Mouse (Mus musculus) CD4-positive helper T cell, adult 2 months (primary cell): Measurements from ENCODE around the gene 3110040M04Rik.
"Not testable (repeated sequence)": the region's sequence is repeated elsewhere in the genome, so short reads cannot be mapped to it uniquely, and the experiment has no call there.

Source experiments
- DNase-seq: peaks from one replicate; pipeline ENCODE4 v3.0.0-alpha.2; 2012; ENCODE audit warnings: low read depth, missing footprints, low spot score

3110040M04Rik gene

DNA sequence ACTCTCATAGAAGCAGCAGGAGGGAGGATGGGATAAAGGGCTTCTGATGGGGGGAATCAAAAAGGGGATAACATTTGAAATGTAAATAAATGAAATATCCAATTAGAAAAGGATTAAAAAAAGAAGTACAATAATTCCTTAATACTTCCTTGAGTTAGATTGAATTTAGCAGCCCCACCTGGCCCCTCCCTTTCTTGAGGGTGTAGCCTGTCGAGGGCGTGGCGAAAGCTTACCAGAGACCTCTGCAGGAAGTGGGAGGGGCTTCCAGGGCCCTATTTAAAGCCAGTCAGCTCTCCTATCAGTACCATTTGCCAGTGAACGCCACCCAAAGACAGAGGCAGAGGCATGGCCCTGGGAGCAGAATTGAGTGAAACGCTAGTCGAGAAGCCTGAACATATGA lies at the start of gene 3110040M04Rik:
Gene 3110040M04Rik, plus strand, starts transcription at position 304 of the 400 bp plus-strand sequence.
- not testable (repeated sequence) for DNase-seq

DNA sequence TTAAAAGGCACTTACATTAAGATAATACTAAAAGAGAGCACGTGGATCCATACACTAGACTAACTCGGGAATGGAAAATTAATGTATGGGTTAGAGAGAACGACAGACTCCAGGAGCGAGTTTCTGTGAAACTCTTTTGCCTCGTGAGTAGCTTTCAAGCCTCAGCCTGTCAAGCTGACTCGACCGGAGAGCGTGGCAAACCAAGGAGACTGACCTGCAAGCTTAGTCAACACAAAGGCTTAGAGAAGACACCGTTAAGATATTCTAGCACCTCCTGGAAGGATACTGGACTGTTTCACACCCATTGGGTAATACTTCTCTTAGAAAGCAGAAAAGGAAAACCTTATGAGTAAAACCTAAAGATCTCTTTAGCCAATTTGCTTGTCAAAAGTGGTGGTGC lies 49.8 kb upstream of the 3110040M04Rik start:
- DNase-seq, result not testable (repeated sequence)

DNA sequence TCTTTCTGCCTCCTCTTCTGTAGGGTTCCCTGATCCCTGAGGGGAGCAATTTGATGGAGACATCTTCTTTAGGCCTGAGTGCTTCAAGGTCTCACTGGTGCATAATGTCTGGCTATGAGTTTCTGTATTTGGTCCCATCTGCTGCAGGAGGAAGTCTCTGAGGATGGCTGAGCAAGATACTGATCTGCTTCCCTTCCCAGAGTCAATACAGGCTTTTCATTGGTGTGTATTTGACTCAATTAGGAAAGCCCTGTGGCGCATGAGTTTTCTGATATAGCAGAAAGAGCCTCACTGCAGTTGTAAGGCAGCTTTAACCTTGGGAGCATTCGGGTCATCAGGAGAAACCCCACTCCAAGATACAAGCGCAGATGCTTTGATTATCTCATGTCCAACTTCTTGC lies 47.8 kb upstream of the 3110040M04Rik start:
- DNase-seq, result no peak

DNA sequence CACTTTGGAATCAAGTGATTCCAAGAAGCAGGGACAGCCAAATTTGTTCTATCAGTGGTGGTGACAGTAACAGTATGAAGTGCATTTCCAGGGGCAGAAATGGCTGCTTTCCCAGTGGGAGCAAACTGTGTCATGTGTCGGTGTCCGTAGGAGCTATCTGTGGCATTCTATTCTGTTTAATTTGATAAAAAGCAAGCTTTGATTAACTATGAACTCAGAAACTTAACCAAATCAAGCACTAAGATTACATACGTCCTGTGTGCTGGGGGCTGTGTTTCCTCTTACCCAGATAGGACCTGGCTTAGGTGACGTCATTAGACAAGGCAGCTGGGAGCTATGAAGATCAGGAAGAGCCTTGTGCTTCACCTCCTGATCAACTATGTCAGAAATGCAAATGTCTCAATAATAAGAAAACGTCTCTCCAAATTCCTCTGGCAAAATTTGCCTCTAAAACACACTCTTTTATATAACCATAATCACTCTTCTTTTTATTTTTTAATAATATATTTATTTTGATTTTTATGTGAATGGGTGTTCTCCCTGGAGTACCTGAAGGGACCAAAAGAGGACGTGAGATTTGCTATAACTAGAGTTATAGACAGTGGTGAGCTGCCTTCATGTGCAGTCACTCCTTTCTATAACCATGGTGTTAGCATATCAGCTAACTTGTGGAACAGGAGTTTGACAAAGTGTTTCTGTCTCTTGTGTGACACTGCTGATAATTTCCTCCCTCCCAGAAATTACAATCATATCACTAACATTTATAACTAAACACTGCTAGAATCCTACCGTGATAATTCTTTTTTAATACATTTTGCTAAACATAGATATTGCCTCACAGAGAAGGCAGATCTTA lies 46.9 kb upstream of the 3110040M04Rik start:
- no peak for DNase-seq

DNA sequence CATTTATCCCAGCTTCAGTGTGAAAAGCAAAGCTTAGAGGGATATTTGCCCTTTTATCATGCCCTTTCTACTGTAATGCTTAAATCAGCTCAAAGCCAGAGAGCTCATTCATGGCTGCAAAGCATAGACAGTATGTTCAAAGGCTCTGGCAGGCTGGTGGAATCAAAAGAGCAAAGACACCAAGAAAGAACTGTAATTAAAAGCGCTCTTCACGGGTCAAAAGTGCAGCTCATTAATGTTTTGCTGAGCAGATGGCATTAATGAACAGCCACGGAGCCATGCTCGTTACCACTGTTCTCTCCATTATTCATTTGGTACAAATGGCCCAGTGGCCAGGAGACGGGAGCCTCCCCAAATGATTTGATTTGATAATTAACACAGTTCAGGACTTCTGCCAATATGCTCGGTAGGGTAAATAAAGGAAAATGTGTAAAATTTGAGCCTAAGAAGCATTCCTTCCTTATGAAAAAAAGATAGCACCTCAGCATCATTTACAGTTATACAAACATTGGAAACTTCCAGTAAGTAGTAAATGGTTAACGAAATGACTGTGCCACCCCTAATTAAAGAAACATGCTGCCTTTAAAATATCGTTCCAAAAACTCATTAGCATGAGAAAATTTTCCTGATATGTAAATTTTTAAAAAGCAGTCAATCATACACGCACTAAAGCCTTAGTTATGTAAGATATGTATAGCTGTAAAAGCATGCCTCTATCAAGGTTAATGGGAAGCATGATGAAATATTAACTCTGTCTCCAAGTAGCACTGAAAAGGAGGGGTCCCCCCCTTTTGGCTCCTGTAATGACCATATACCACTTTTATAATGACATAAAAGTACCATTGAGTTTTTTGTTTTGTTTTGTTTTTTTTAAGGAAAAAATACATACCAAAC lies 45.7 kb upstream of the 3110040M04Rik start:
- no peak for DNase-seq

DNA sequence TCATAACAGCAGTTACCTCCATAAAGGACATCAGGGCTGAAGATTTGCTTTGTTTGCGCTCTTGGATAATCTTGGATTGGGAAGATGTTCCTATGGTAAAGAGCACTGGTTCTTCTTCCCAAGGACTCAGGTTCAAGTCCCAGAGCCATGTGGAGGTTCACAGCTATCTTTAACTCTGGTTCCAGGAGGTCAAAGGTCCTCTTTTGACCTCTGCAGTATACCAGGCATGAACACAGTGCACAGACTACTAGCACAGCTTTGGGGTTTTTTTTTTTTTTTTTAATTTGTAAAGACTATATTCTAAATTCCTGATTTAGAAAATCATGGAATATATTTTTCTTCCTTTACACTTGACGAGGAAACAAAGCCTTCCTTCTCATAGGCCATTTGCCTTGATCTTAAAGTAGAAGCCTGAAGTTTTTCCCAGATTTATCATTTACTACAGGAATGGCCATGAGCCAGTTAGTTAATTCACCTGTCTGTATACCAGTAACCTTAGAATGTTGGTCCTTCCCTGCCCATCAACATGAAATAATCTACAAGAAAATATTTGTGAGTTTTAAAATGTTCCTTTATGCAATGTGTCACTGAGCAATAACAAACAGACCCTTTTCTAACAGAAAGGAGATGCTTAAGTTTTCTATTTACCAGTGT lies 44.9 kb upstream of the 3110040M04Rik start:
- no peak for DNase-seq

- no peak for DNase-seq
Measured at GRCm38 (mm10) chr1:151166031-151166430, 37.9 kb upstream of the 3110040M04Rik start.

GRCm38 (mm10) chr1:151167297-151168047 lies 36.4 kb upstream of the 3110040M04Rik start:
- peak; percentile 21 for DNase-seq

- no peak for DNase-seq
Measured at GRCm38 (mm10) chr1:151168637-151169036, 35.3 kb upstream of the 3110040M04Rik start.

DNA sequence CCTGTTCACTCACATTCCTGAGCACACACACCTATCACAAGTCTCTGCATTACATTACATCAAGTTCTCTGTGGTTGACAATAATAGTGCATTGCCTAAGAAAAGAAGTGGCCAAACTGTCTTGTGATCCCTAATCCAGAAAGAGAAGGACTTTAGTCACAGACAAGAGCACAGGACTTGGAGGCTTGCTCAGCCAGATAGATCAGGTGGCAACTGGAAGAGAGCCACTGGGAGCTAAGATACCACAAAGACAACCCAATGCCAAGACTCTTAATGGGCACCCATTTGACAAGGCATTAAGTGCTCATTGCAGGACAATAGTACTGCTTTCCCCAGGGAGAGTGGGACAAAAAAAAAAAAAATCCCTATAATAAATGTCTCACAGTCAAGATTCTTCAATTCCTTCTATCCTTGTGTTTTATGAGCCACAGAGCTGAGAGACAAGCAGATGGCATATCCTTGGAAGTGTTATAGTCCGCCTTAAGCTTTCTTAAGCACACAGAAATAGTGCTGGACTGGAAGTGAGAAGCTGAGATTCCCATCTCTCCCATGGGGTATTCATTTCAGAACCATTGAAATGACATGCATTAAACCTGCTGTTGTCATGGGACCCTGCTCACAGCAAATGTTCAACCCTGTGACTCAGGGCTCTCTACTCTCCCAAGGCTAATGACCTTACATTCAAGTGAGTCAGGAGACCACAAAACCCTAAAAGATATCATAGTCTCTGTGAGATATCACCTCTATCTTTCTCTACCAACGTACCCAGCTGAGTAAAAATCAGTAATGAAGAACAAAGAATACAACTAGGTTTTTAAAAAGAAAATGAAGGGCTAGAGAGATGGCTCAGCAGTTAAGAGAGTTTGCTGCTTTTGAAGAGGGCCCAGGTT lies 32.1 kb upstream of the 3110040M04Rik start:
- DNase-seq, result no peak

DNA sequence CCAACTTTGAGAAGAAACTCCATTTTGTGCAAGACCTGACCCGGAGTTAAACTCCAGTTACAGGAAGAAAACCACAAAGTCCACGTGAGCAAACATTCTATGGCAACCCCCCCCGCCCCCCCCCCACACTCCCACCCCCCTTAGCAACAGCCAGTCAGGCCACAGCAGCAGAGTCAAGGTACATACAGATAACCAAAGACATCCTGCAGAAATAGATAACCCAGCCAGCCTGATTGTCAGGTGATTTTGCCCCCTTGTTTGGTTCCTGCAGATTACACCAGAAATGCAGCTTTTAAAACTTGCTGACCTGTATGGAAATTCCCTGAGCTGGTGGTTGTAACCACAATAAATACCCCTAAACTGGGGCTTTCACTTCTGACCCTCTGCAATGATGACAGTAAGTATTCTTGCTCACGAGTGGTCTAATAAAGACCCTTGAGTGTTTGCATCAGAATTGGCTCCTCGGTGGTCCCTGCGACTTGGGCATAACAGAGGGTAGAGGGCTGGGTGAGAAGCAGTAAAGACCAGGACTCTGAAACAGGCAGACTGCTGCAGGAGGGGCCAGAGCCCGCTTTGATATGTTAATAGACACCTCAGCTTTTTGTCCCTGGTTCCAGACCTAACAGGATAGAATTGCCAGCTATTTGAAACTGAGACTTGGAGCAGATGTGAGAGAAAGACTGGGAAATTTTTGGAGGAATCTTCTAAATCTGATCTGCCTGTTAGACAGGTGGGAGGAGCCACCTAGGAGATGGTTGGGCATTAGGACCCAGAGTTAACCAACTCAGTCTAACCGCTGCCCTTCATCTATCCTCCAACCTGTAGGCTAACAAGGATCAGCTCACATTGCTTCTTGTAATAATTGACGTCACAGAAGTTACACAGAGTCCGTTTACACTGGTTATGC lies 26.6 kb upstream of the 3110040M04Rik start:
- peak; percentile 67 for DNase-seq

GRCm38 (mm10) chr1:151177937-151178271 lies 26.0 kb upstream of the 3110040M04Rik start:
- peak; percentile 83 for DNase-seq

DNA sequence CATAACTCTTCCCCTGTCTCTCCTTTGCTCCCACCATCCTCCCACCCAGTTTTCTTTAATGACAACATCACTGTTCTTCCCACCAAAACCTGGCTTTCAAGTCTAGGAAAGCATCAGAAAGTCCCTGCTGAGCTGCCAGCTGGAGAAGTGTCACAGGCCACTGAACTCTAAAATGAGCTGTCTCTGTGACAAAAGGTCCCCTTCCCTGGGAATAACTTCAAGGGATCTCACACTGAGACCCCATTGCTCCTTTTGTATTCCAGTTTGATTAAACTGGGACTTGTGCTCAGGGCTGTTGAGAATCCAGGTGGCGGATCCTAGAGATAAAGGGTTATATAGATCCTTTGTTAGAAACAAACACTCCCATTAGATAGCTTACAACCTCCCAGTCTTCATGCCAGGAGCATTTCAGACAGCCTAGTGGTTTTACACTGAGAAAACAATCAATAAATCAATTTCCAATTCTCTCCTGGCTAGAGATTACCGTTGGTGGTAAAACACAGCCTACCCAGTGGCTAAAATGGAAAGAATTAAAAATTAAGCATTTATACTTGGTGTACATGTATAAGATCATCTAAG lies 25.3 kb upstream of the 3110040M04Rik start:
- no peak for DNase-seq

DNA sequence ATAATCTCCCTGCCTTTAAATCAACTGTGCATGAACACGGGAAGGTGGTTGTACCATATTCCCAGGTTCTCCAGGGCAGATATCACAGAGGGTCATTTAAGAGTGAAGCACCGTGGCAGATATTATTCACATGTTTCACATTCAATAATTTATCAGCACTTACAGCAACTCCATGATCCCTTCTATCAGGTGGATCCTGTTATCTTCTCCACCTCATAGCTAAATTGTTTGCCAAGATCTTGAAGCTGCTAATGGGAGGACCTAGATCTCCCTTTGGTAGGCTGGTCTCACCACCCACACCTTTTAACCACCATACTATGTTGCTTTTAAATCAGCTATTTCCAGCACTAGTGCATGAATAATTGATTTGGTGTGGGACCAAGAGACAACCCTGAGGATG lies 23.8 kb upstream of the 3110040M04Rik start:
- no peak for DNase-seq

DNA sequence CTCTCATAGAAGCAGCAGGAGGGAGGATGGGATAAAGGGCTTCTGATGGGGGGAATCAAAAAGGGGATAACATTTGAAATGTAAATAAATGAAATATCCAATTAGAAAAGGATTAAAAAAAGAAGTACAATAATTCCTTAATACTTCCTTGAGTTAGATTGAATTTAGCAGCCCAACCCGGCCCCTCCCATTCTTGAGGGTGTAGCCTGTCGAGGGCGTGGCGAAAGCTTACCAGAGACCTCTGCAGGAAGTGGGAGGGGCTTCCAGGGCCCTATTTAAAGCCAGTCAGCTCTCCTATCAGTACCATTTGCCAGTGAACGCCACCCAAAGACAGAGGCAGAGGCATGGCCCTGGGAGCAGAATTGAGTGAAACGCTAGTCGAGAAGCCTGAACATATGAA lies 21.7 kb upstream of the 3110040M04Rik start, which contains the start of gene Gm47985:
Gene Gm47985, plus strand, starts transcription at position 272 of the 400 bp plus-strand sequence.
- DNase-seq, result not testable (repeated sequence)

DNA sequence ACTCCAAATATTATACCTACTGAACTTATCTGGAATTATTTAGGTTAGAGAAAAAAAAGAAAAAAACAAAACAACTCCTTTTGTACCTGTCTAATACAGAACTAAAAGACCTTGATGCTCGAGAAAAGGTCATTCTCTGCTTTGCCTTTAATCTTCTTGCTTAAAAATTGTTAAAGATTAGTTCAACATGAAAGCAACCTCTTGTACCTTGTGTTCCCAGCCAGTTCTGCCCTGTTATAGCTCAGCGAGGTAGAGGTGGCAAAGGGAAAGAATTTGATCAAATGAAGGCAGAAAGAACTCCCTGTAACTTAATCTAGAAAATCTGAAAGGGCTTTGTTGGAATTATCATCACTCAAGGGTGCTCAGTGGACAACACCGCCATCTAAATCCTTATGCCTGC lies 17.7 kb upstream of the 3110040M04Rik start:
- not testable (repeated sequence) for DNase-seq

DNA sequence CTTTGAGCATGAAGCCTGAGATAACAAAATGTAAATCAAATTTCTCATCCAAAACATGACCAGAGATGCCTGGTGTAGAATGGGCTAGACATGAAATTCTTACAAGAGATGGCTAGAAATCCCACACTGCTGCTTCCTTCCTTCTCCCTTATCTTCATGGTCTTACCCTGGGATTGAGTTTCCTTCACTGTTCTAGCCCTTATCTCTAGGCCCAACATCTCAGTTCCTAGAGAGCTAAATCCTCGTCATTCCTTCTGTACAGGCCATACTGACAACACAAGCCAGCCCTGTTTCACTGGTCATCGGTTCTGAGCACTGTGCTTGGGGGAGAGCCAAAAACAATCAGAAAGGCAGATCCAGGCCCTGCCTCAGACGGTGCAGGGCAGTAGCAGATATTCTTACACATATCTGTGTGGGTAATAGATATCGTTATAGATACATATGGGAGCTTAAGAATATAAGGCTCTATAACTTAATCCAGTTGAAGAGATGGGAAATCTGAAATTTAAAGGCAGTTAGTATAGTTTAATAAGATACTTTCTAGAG lies 17.0 kb upstream of the 3110040M04Rik start:
- not testable (repeated sequence) for DNase-seq

DNA sequence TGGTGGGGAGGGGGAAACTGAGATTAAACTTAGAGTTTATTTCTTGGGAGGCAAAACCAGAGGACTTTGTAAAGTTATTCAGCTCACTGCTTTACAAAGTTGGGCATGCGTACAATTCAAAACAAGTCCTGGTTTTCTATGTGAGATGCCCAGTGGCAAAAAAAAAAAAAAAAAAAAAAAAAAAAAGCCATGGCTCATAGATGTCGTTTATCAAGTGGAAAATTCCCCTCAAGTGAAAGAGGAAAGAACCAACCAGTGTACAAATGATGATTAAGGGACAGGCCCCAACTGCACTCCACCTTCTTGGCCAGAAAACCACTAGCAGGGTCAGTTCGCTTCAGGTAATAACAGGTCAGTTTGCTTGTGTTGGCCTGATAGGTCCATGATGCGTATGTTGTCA lies 15.5 kb upstream of the 3110040M04Rik start:
- no peak for DNase-seq
